Mouse (Mus musculus) stomach, postnatal 0 days (tissue): ENCODE measurements around the gene Pik3ip1.

Experiments
- CTCF ChIP-seq: IDR thresholded peaks from 2 replicates; pipeline ENCODE4 v1.5.1; 2016; ENCODE audit warnings: antibody characterized with exemption, low read depth, mild to moderate bottlenecking, moderate library complexity
- EP300 ChIP-seq: optimal IDR thresholded peaks from 2 replicates; pipeline ENCODE3; 2016; ENCODE audit warnings: antibody characterized with exemption

DNA sequence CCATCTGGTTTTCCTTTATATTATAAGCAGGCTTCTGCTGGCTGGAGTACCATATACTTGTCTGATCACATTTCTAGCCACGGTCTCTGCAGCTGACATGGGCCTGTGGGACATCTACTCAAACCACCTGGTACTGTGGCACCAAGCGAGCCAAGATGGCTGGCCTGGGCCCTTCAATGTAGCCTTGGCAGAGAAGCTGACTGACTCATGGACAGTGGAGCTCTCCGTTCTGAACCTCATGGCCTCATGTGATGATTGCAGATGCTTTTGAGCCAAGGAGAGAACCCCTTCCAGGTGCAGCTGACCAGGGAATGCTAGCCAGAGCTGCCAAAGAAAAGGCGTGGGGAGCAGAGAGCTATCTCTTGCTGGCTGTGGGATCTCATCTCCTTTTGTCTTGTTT, 24.4 kb upstream of the Pik3ip1 start:
- TF ChIP-seq CTCF (no peak), EP300 (no peak)
